Mouse (Mus musculus): ENCODE measurements around the gene Dcst1. TPM values are rescaled to one million over a fixed set of nuclear protein-coding genes. Genes with fewer than 3 reads are reported as not detected.

Dcst1 gene
- polyA plus RNA-seq, 1 experiment from 2014 or later, result 0.23 TPM

DNA sequence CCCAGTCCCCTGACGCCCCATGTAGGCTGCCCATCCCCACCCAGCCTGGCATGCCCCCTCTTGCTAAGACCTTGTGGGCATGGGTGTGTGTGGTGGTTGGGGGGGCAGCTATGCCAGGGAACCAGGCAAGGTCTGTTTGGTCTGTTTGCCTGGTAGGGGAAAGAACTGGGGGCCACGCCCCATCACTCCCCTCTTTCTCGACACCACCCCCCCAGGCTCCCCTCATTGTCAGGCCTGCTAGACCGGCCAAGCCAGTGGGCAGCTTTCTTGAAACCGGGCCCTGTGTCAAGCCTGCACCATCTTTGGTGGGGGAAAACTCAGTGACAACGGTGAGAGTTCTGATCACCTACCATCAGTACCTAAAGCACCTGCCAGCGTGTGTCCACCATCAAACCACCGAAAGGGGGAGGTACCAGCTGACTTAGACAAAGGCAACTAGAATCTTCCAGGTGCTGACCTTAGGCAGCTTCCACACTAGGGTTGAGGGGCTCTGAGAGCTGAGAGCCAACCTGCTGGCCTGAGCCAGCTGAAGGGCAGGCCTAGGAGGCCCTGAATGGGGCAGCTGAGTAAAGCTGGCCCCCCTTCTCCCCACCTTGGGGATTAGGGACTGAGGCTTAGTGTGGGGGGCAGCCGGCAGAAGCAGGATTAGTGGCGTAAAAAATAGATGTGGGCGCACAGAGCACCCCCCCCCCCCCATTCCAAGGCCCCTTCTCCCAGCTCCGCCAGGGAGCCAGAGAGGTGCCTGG lies 19.5 kb upstream of the Dcst1 start:
- peaks cover 10% of the 10 kb centered on the region for H3K4me1 ChIP-seq (ENCODE audit: control insufficient read depth, insufficient read depth, low read length)
- peak; percentile 47; the same call in 1 of the 2 replicates for ATAC-seq (ENCODE audit: low FRiP score)
- DNase-seq (ENCODE audit: low spot score, missing footprints), result no peak
- H3K9me3 ChIP-seq (ENCODE audit: control insufficient read depth, low read length), result no peaks in the 10 kb centered on the region
- H3K4me2 ChIP-seq, result no peak overlapping the region
- H3K27me3 ChIP-seq (ENCODE audit: control insufficient read depth, insufficient read depth, low read length), result no peaks in the 10 kb centered on the region
- no peak overlapping the region for H3K9ac ChIP-seq (ENCODE audit: low read length)
- no peak overlapping the region for H3K4me3 ChIP-seq (ENCODE audit: low read depth, low read length)
- H3K27ac ChIP-seq (ENCODE audit: low read depth, low read length), result no peak overlapping the region
- 47% methylated on average over 12 of the region's 12 CpGs for WGBS
- H3K36me3 ChIP-seq (ENCODE audit: control insufficient read depth, insufficient read depth, low read length), result no peaks in the 10 kb centered on the region

DNA sequence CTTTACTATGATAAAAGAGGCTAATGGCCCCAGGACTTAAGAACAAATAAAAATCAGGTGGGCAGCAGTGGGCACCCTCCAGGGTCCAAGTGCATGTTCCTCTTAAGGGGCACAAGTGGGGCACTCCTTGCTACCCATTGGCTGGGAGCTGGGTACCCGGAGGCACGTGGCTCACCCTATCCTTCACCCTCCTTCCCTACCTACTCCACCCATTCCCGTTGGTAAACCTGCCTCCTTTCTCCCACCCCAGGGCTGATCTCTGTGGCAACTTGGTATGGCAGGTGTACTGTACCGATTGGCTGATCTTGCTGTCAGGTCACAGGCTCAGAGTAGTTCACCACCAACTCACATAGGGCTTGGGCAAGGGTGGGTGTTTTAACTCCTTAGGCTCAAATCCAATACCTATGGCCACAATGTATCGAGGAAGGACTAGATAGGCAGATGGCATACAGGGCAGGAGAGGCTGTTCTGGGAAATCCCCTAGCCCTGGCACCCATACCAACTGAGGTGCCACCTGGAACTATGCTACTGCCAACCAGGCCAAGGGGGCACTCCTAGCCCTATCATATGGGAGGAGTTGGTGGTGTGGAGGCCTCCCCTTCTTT lies 18.7 kb upstream of the Dcst1 start:
- H3K9me3 ChIP-seq (ENCODE audit: control insufficient read depth, low read length), result no peaks in the 10 kb centered on the region
- no peak for DNase-seq (ENCODE audit: low spot score, missing footprints)
- H3K4me2 ChIP-seq, result no peak overlapping the region
- ATAC-seq (ENCODE audit: low FRiP score), result no peak
- H3K27ac ChIP-seq (ENCODE audit: low read depth, low read length), result no peak overlapping the region
- H3K9ac ChIP-seq (ENCODE audit: low read length), result no peak overlapping the region
- no peak overlapping the region for H3K4me3 ChIP-seq (ENCODE audit: low read depth, low read length)
- H3K36me3 ChIP-seq (ENCODE audit: control insufficient read depth, insufficient read depth, low read length), result no peaks in the 10 kb centered on the region
- 86% methylated on average over 5 of the region's 5 CpGs for WGBS
- no peaks in the 10 kb centered on the region for H3K27me3 ChIP-seq (ENCODE audit: control insufficient read depth, insufficient read depth, low read length)
- peaks cover 14% of the 10 kb centered on the region for H3K4me1 ChIP-seq (ENCODE audit: control insufficient read depth, insufficient read depth, low read length)

DNA sequence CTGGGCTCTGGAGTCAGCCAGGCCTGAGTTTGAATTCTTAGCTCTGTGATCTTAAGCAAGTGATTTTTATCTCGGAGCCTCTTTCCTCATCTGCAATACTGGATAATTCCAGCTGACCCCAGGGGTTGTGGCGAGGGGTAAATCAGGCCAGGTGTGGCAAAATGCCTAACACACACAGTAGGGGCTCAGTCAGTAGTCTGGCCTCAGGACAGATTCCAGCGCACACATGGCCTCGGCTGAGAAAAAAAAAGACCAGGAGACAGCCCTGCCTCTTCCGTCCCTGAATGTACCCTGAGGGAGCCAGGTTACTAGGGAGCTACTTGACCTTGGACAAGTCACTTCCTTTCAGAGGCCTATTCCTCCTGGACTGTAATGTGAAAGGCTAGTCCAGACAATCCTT lies 17.9 kb upstream of the Dcst1 start:
- 86% methylated on average over 5 of the region's 5 CpGs for WGBS
- Histone ChIP-seq H3K9ac (ENCODE audit: low read length) (no peak overlapping the region), H3K4me2 (no peak overlapping the region), H3K27ac (ENCODE audit: low read depth, low read length) (no peak overlapping the region), H3K27me3 (ENCODE audit: control insufficient read depth, insufficient read depth, low read length) (no peaks in the 10 kb centered on the region), H3K4me1 (ENCODE audit: control insufficient read depth, insufficient read depth, low read length) (peaks cover 20% of the 10 kb centered on the region), H3K9me3 (ENCODE audit: control insufficient read depth, low read length) (no peaks in the 10 kb centered on the region), H3K4me3 (ENCODE audit: low read depth, low read length) (no peak overlapping the region), H3K36me3 (ENCODE audit: control insufficient read depth, insufficient read depth, low read length) (no peaks in the 10 kb centered on the region)
- DNase-seq (ENCODE audit: low spot score, missing footprints), result no peak
- ATAC-seq (ENCODE audit: low FRiP score), result no peak

DNA sequence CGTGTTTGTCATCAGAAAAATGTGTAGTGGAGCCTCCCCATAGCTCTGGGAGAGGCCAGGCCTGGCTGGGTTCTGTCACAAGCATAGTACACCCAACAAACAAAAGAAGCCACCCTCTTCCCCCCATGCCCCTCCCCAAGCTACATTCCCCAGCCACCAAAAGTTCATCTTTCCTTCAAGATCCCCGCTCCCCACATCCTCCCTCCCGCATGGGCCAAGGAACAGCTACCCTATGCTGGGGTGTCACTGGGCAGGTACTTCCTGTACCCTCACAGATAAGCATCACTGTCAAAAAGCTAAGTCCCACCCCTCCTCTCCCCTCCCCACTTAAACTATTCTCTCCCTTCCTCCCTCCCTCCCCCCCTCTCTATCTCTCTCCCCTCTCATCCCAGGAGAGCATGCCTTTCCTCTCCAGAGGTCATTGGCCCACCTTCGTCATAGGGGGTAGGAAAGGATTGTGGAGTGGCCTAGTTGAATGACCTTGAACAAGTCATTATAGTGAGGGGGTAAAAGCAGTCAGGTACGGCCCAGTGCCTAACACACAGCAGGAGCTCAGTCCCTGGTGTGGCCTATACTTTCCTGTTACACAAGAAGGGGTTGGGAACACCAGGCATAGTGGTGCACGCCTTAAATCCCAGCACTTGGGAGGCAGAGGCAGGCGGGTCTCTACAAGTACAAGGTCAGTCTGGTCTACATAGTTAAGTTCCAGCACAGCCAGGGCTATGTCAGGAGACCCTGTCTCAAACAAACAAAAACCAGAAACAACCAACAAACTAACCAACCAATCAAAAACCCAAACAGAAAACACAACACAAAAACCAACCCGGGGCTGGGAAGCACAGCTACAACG lies 17.2 kb upstream of the Dcst1 start:
- Histone ChIP-seq H3K36me3 (ENCODE audit: control insufficient read depth, insufficient read depth, low read length) (no peaks in the 10 kb centered on the region), H3K4me3 (ENCODE audit: low read depth, low read length) (no peak overlapping the region), H3K4me2 (no peak overlapping the region), H3K4me1 (ENCODE audit: control insufficient read depth, insufficient read depth, low read length) (peaks cover 21% of the 10 kb centered on the region), H3K27ac (ENCODE audit: low read depth, low read length) (no peak overlapping the region), H3K9ac (ENCODE audit: low read length) (no peak overlapping the region), H3K27me3 (ENCODE audit: control insufficient read depth, insufficient read depth, low read length) (no peaks in the 10 kb centered on the region), H3K9me3 (ENCODE audit: control insufficient read depth, low read length) (no peaks in the 10 kb centered on the region)
- 90% methylated on average over 9 of the region's 9 CpGs for WGBS
- no peak for ATAC-seq (ENCODE audit: low FRiP score)
- DNase-seq (ENCODE audit: low spot score, missing footprints), result no peak

DNA sequence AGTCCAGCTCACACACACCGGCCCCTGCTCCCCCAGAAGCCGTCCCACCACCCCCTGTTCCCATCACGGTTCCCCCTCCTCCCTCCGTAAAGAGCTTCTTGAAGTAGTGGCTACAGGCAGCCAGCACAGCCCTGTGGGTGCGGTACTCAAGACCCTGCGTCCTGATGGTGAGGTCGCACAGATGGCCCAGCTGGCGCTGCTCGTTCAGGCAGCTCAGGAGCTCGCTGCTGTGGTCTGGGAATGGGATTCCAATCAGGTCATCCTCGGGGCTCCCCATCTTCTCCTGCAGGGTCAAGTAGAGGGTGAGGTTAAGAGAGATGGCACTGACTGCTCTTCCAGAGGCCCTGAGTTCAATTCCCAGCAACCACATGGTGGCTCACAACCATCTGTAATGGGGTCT lies 16.2 kb upstream of the Dcst1 start:
- H3K9ac ChIP-seq (ENCODE audit: low read length), result no peak overlapping the region
- no peak for DNase-seq (ENCODE audit: low spot score, missing footprints)
- H3K4me2 ChIP-seq, result no peak overlapping the region
- 87% methylated on average over 11 of the region's 11 CpGs for WGBS
- H3K4me1 ChIP-seq (ENCODE audit: control insufficient read depth, insufficient read depth, low read length), result peaks cover 21% of the 10 kb centered on the region
- H3K9me3 ChIP-seq (ENCODE audit: control insufficient read depth, low read length), result no peaks in the 10 kb centered on the region
- no peak overlapping the region for H3K27ac ChIP-seq (ENCODE audit: low read depth, low read length)
- no peak for ATAC-seq (ENCODE audit: low FRiP score)
- no peaks in the 10 kb centered on the region for H3K36me3 ChIP-seq (ENCODE audit: control insufficient read depth, insufficient read depth, low read length)
- no peak overlapping the region for H3K4me3 ChIP-seq (ENCODE audit: low read depth, low read length)
- no peaks in the 10 kb centered on the region for H3K27me3 ChIP-seq (ENCODE audit: control insufficient read depth, insufficient read depth, low read length)

DNA sequence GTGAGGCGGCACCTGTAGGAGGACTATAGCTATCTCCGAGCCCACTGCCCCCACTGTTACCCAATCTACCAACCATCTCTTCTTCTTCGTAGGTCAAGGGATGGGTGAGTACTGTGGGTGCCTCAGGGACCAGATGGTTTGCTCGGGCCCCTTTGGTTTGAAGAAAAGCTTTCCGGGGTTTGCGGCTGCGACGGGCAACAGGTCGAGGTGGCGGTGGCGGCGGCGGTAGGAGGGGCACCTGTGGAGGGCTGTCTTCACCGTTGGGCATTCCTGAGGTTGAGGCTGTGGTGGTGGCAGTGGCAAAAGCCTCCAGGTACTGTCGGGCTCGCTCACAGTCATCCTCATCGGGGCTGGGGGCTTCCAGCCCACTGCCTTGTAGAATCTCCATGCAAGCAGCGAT lies 15.7 kb upstream of the Dcst1 start:
- no peak overlapping the region for H3K27ac ChIP-seq (ENCODE audit: low read depth, low read length)
- no peak overlapping the region for H3K9ac ChIP-seq (ENCODE audit: low read length)
- WGBS, result 94% methylated on average over 18 of the region's 18 CpGs
- no peaks in the 10 kb centered on the region for H3K9me3 ChIP-seq (ENCODE audit: control insufficient read depth, low read length)
- peaks cover 21% of the 10 kb centered on the region for H3K4me1 ChIP-seq (ENCODE audit: control insufficient read depth, insufficient read depth, low read length)
- H3K36me3 ChIP-seq (ENCODE audit: control insufficient read depth, insufficient read depth, low read length), result no peaks in the 10 kb centered on the region
- no peak for DNase-seq (ENCODE audit: low spot score, missing footprints)
- ATAC-seq (ENCODE audit: low FRiP score), result no peak
- no peak overlapping the region for H3K4me2 ChIP-seq
- H3K4me3 ChIP-seq (ENCODE audit: low read depth, low read length), result no peak overlapping the region
- no peaks in the 10 kb centered on the region for H3K27me3 ChIP-seq (ENCODE audit: control insufficient read depth, insufficient read depth, low read length)

DNA sequence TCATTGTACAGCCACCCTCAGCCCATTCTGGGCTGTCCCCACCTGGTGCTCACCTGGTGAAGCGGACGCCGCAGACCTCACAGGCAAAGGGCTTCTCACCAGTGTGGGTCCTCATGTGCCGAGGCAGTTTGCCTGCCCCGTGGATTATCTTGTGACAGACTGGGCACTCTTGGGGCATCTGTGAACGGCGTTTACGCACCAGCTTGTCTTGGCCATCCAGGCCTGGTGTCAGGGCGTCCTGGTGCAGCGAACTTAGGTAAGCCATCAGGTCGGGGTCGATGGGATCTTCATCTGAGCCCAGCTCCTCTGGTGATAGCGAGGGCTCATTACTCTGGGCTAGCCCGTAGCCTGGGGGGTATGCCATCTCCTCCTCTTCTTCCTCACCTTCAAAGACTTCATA lies 15.2 kb upstream of the Dcst1 start:
- 95% methylated on average over 14 of the region's 14 CpGs for WGBS

DNA sequence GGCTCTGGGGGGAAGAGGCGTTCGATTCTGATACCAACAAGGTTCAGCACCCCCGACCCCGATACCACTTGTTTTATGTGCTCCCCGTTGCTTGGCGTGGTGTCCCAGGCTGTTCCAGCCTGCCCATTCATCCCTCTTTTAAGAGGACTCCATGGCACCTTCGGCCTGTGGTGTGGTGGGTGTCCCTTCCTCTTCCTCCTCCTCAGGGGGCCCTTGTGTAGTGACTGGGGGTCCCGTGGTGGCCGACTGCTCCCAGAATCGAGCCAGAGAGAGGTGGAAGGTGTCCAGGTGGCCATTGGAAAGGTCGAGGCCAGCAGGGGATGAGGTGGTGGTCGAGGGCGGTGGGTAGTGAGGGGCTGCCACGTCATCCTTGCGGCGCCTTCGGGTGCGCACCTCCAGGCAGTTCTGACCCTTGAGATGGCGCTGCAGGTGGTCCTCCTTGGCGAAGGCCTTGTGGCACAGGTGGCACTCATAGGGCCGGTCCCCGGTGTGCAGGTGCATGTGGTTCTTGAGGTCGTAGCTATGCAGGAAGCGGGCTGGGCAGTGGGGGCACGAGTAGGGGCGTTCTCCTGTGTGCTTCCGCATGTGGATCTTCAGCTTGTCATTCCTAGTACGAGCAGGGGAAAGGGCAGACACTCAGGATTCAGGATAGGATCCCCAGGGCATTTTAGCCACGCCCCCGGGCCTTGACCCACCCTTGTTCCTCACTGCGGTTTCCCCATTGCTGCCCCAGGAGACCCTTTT lies 14.5 kb upstream of the Dcst1 start:
- no peak overlapping the region for H3K4me2 ChIP-seq
- no peaks in the 10 kb centered on the region for H3K36me3 ChIP-seq (ENCODE audit: control insufficient read depth, insufficient read depth, low read length)
- WGBS, result 87% methylated on average over 31 of the region's 31 CpGs
- ATAC-seq (ENCODE audit: low FRiP score), result no peak
- H3K27me3 ChIP-seq (ENCODE audit: control insufficient read depth, insufficient read depth, low read length), result no peaks in the 10 kb centered on the region
- DNase-seq (ENCODE audit: low spot score, missing footprints), result no peak
- H3K9ac ChIP-seq (ENCODE audit: low read length), result no peak overlapping the region
- peaks cover 12% of the 10 kb centered on the region for H3K4me1 ChIP-seq (ENCODE audit: control insufficient read depth, insufficient read depth, low read length)
- H3K9me3 ChIP-seq (ENCODE audit: control insufficient read depth, low read length), result no peaks in the 10 kb centered on the region
- H3K27ac ChIP-seq (ENCODE audit: low read depth, low read length), result no peak overlapping the region
- 0 out of 2 replicates have a peak overlapping the region, but pooled peaks have one; percentile 41 for H3K4me3 ChIP-seq (ENCODE audit: low read depth, low read length)

More for the DNA sequence above, 15.2 kb upstream of the Dcst1 start:
- Histone ChIP-seq H3K4me3 (ENCODE audit: low read depth, low read length) (no peak overlapping the region), H3K9me3 (ENCODE audit: control insufficient read depth, low read length) (no peaks in the 10 kb centered on the region), H3K4me2 (no peak overlapping the region), H3K4me1 (ENCODE audit: control insufficient read depth, insufficient read depth, low read length) (peaks cover 18% of the 10 kb centered on the region), H3K27ac (ENCODE audit: low read depth, low read length) (no peak overlapping the region), H3K36me3 (ENCODE audit: control insufficient read depth, insufficient read depth, low read length) (no peaks in the 10 kb centered on the region), H3K9ac (ENCODE audit: low read length) (no peak overlapping the region), H3K27me3 (ENCODE audit: control insufficient read depth, insufficient read depth, low read length) (no peaks in the 10 kb centered on the region)
- DNase-seq (ENCODE audit: low spot score, missing footprints) (no peak), ATAC-seq (ENCODE audit: low FRiP score) (no peak)

Data from midbrain, embryonic 11.5 days (tissue).